Mouse (Mus musculus) CH12.LX (cell line): Measurements from ENCODE around the gene Nat9.

ENCODE experiments used
- BHLHE40 ChIP-seq: IDR thresholded peaks from 2 replicates; pipeline ENCODE4 v1.6.1; 2011; ENCODE audit warnings: mild to moderate bottlenecking, low read depth, low read length, improper control_type of control experiment
- CTCF ChIP-seq, 2 experiments: IDR thresholded peaks in 1 of 2; conservative IDR thresholded peaks in 1 of 2; 2 replicates each; pipeline ENCODE4 v1.5.1; 2011 to 2012; ENCODE audit warnings: low read depth in 2 of 2, low read length in 2 of 2, improper control_type of control experiment in 1 of 2, inconsistent platforms in 1 of 2, mild to moderate bottlenecking in 1 of 2, moderate library complexity in 1 of 2
- EP300 ChIP-seq: IDR thresholded peaks from 2 replicates; pipeline ENCODE4 v1.6.1; 2011; ENCODE audit warnings: low read length, improper control_type of control experiment
- ETS1 ChIP-seq: conservative IDR thresholded peaks from 2 replicates; pipeline ENCODE4 v1.6.1; 2012; ENCODE audit warnings: low read depth, mild to moderate bottlenecking, inconsistent platforms, low read length, improper control_type of control experiment, moderate library complexity
- GABPA ChIP-seq: IDR thresholded peaks from 2 replicates; pipeline ENCODE4 v1.6.1; 2012; ENCODE audit warnings: low read depth, low read length, improper control_type of control experiment, inconsistent platforms; ENCODE audit not compliant: insufficient replicate concordance
- JUND ChIP-seq: conservative IDR thresholded peaks from 2 replicates; pipeline ENCODE4 v1.6.1; 2011; ENCODE audit warnings: low read depth, low read length, improper control_type of control experiment
- MAX ChIP-seq: IDR thresholded peaks from 2 replicates; pipeline ENCODE4 v1.6.1; 2011; ENCODE audit warnings: low read length, improper control_type of control experiment
- NELFE ChIP-seq: IDR thresholded peaks from 2 replicates; pipeline ENCODE4 v1.6.1; 2011; ENCODE audit warnings: low read depth, low read length, improper control_type of control experiment
- USF2 ChIP-seq: conservative IDR thresholded peaks from 2 replicates; pipeline ENCODE4 v1.6.1; 2011; ENCODE audit warnings: low read depth, low read length, improper control_type of control experiment

DNA sequence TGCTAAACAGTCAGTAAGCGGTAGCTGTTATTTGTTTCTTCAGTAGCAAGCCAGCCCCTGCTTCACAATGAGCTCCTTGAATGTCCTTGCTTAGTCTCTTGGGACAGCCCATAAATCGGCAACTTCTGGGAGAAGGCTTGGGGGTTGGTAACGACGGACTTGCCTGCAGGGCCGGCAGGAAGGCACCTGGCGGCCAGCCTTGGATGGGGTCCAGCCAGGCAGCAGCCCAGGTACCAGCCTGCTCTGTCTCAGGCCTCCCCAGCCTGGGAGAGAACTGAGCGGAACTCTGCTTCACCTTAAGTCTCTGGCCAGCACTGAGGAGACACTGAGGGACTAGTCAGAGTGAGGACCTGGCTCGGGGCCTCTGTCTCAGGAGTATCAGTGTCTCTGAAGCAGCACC, 16.5 kb downstream of the Nat9 start:
- TF ChIP-seq EP300 (no peak), CTCF (conservative IDR thresholded peaks at IDR 0.05 in 1 of 2, IDR thresholded peaks at IDR 0.05 in 1 of 2; ENCODE audit: low read depth in 2 of 2, low read length in 2 of 2) (no peak), NELFE (no peak), JUND (no peak), MAX (no peak), ETS1 (no peak), BHLHE40 (no peak), USF2 (no peak), GABPA (no peak)
